14 mouse cellular contexts compared by ENCODE assay signal in the genomic region with DNA sequence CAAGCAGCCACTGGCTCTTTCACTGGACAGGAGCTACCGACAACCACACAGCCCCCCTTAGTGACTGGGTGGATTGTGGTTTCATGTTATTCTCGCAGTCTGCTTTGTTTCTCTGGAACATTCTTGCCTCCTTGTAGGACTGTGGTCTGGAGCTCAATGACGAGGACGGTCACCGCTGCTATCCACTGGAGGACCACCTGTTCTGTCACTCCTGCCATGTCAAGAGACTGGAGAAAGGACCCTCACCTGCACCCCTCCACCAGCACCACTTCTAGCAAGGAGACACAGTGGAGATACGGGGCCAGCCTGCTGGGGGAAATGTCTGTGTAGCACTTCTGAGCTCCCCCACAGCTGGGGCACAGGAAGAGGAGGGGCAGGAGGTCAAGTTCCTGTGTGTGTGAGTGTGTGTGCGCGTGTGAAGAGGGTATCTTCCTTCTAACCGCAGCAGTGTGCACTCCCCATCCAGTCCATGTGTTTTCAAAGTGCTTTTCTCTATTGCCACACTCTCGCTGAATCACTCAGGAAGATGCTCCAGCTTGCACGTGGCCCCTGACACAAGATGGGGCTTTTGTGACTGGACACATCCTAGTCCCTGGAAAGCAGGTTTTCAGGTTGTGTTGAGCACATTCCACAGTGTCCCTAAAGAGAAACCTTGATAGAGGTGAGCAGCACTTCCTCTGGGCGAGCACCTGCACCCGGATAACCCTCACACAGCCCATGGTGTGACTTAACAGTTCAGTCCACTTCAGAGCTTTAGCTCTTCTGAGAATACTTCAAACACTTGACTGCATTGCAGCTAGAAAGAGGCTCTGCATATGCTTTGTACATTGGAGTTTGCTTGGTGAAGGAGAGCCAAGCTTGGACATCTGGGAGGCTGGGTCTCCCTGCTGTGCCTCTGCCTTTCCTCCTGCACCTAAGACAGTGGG. TPM values are rescaled to one million over a fixed set of nuclear protein-coding genes. Genes with fewer than 3 reads are reported as not detected.
A peak's percentile ranks its signal among the peaks of the same experiment; 100 is the strongest.
DNase-seq lines count a peak whose midpoint lies in the region; ATAC-seq and TF ChIP-seq lines count a peak whose summit lies in the region.
"Had no signal": no experiment of that assay in that cellular context is flagged by ENCODE, and none has a peak within 500 bp of the region (broad histone marks: within the 10 kb centered on the region; RNA-seq: fewer than 3 reads in every experiment).

No protein-coding gene starts in this region.

- H3K27me3 ChIP-seq in heart, embryonic 15.5 days = no peaks in the 10 kb centered on the region
- no peaks in the 10 kb centered on the region for H3K27me3 ChIP-seq in megakaryocyte, embryonic 14.5 days (replicated peaks)
- H3K27me3 ChIP-seq in intestine, postnatal 0 days (replicated peaks; ENCODE audit: control insufficient read depth, insufficient read depth, low read length) = no peaks in the 10 kb centered on the region
- H3K27me3 ChIP-seq: CH12.LX; forebrain, embryonic 12.5 days; hindbrain, embryonic 13.5 days; limb, embryonic 12.5 days; midbrain, embryonic 12.5 days; neural tube, embryonic 15.5 days had no signal

- no peak overlapping the region for H3K4me3 ChIP-seq in heart, embryonic 15.5 days
- H3K4me3 ChIP-seq in bone marrow, adult 2 months (replicated peaks; ENCODE audit: control insufficient read depth, low read depth, low read length) = no peak overlapping the region
- peak overlapping the region; percentile 87 for H3K4me3 ChIP-seq in megakaryocyte, embryonic 14.5 days (replicated peaks)
- no peak overlapping the region for H3K4me3 ChIP-seq in intestine, postnatal 0 days (ENCODE audit: low read depth, low read length)
- H3K4me3 ChIP-seq: forebrain, embryonic 12.5 days; hindbrain, embryonic 13.5 days; limb, embryonic 12.5 days; midbrain, embryonic 12.5 days; neural tube, embryonic 15.5 days had no signal

- peaks cover 44% of the 10 kb centered on the region for H3K36me3 ChIP-seq in heart, embryonic 15.5 days
- peaks cover 74% of the 10 kb centered on the region for H3K36me3 ChIP-seq in megakaryocyte, embryonic 14.5 days (replicated peaks; ENCODE audit: low read length)
- H3K36me3 ChIP-seq in intestine, postnatal 0 days (ENCODE audit: control insufficient read depth, insufficient read depth) = peaks cover 48% of the 10 kb centered on the region

- 76% methylated on average over 13 of the region's 13 CpGs for whole genome bisulfite sequencing in heart, embryonic 15.5 days
- WGBS in bone marrow, adult 2 months = 24% methylated on average over 13 of the region's 13 CpGs
- 79% methylated on average over 13 of the region's 13 CpGs for WGBS in intestine, postnatal 0 days

- no peak for DNase-seq in heart, postnatal 36 days
- DNase-seq in thymus, postnatal 0 days (ENCODE audit: low spot score) = peak; percentile 85
- DNase-seq in cerebellum, postnatal 10 days = no peak
- no peak for DNase-seq in left cerebral cortex, postnatal 36 days (ENCODE audit: low spot score in 2 of 2)

- ATAC-seq in heart, embryonic 15.5 days (replicated peaks; ENCODE audit: insufficient number of reproducible peaks, insufficient read depth, low FRiP score, low read depth) = peak; percentile 12; the same call in 1 of the 2 replicates
- no peak for ATAC-seq in intestine, postnatal 0 days

- intact Hi-C loops in heart, postnatal 36 days (cut with DNase I) = no loop called here
- intact Hi-C loops in left cerebral cortex, postnatal 36 days (cut with DNase I) = no loop called here

- peaks cover 12% of the 10 kb centered on the region for H3K4me1 ChIP-seq in heart, embryonic 15.5 days (replicated peaks)
- H3K4me1 ChIP-seq in bone marrow, adult 2 months (ENCODE audit: control insufficient read depth, insufficient read depth, low read length) = no peaks in the 10 kb centered on the region
- H3K4me1 ChIP-seq in megakaryocyte, embryonic 14.5 days = peaks cover 78% of the 10 kb centered on the region
- H3K4me1 ChIP-seq in intestine, postnatal 0 days (replicated peaks; ENCODE audit: control insufficient read depth, insufficient read depth, low read length) = peaks cover 6% of the 10 kb centered on the region; the same call in 1 of the 2 replicates
- H3K4me1 ChIP-seq: forebrain, embryonic 12.5 days; hindbrain, embryonic 13.5 days; limb, embryonic 12.5 days; midbrain, embryonic 12.5 days; neural tube, embryonic 15.5 days had no signal

- TF ChIP-seq POLR2A in bone marrow, adult 2 months (IDR thresholded peaks at IDR 0.05; ENCODE audit: borderline replicate concordance, control insufficient read depth, low read depth, low read length) = no peak

- H3K9me3 ChIP-seq in heart, embryonic 15.5 days (replicated peaks) = no peaks in the 10 kb centered on the region
- H3K9me3 ChIP-seq in megakaryocyte, embryonic 14.5 days = no peaks in the 10 kb centered on the region
- H3K9me3 ChIP-seq in intestine, postnatal 0 days (ENCODE audit: control insufficient read depth) = no peaks in the 10 kb centered on the region
- H3K9me3 ChIP-seq: forebrain, embryonic 12.5 days; hindbrain, embryonic 13.5 days; limb, embryonic 12.5 days; midbrain, embryonic 12.5 days; neural tube, embryonic 15.5 days had no signal

- peak overlapping the region; percentile 6; the same call in 1 of the 2 replicates for H3K27ac ChIP-seq in heart, embryonic 15.5 days
- peak overlapping the region; percentile 10 for H3K27ac ChIP-seq in bone marrow, adult 2 months (ENCODE audit: control insufficient read depth, insufficient read depth, low read depth, low read length, poor library complexity)
- no peak overlapping the region; the same call in 1 of the 2 replicates for H3K27ac ChIP-seq in intestine, postnatal 0 days (ENCODE audit: low read depth, low read length)
- H3K27ac ChIP-seq: forebrain, embryonic 12.5 days; hindbrain, embryonic 13.5 days; limb, embryonic 12.5 days; midbrain, embryonic 12.5 days; neural tube, embryonic 15.5 days had no signal

- H3K4me2 ChIP-seq in heart, embryonic 15.5 days = no peak overlapping the region
- H3K4me2 ChIP-seq in intestine, postnatal 0 days (replicated peaks; ENCODE audit: low read depth) = no peak overlapping the region
- H3K4me2 ChIP-seq: forebrain, embryonic 12.5 days; hindbrain, embryonic 13.5 days; limb, embryonic 12.5 days; midbrain, embryonic 12.5 days; neural tube, embryonic 15.5 days had no signal

- H3K9ac ChIP-seq in heart, embryonic 15.5 days = no peak overlapping the region
- no peak overlapping the region for H3K9ac ChIP-seq in intestine, postnatal 0 days (ENCODE audit: low read depth, low read length)
- H3K9ac ChIP-seq: forebrain, embryonic 12.5 days; hindbrain, embryonic 13.5 days; limb, embryonic 12.5 days; midbrain, embryonic 12.5 days; neural tube, embryonic 15.5 days had no signal

- peak; percentile 7; the same call in 1 of the 2 replicates for TF ChIP-seq CTCF in bone marrow, adult 2 months (IDR thresholded peaks at IDR 0.05; ENCODE audit: control insufficient read depth, insufficient read depth, low read length)
- TF ChIP-seq CTCF in intestine, postnatal 0 days (IDR thresholded peaks at IDR 0.05; ENCODE audit: low read depth) = no peak

RNA-seq across cellular contexts. Expression of gene Sacm1l, which starts 10.3 kb away (rescaled TPM):
- 43.9 and 45.3 TPM in 2 replicates for polyA plus RNA-seq in heart, embryonic 15.5 days (2015; fragmentation: Nextera tagmentation; extraction: Ambion mirVana)
- total RNA-seq in heart, postnatal 36 days (2021) = 10 to 100 TPM; 32.2 to 32.9 TPM
- polyA plus RNA-seq in bone marrow, adult 2 months (2011; ENCODE audit: insufficient read depth, insufficient read length, low replicate concordance, missing spikeins) = 5.8 and 9.0 TPM in 2 replicates
- polyA plus RNA-seq in megakaryocyte, embryonic 14.5 days (2012; ENCODE audit: insufficient read depth, low replicate concordance) = 1.2 TPM in 1 of 2 replicates, not detected in the other
- 46.7 and 47.3 TPM in 2 replicates for polyA plus RNA-seq in thymus, postnatal 0 days (2015; fragmentation: Nextera tagmentation; extraction: Ambion mirVana)
- polyA plus RNA-seq in intestine, postnatal 0 days (2015; fragmentation: Nextera tagmentation; extraction: Ambion mirVana) = 37.3 and 42.6 TPM in 2 replicates
- 10 to 100 TPM; 52.8 to 60.8 TPM for total RNA-seq in left cerebral cortex, postnatal 36 days (2021)

RNA-seq across cellular contexts. Expression of gene Limd1, which starts 40.7 kb away (rescaled TPM):
- polyA plus RNA-seq in heart, embryonic 15.5 days (2015; fragmentation: Nextera tagmentation; extraction: Ambion mirVana) = 50.3 and 56.1 TPM in 2 replicates
- total RNA-seq in heart, postnatal 36 days (2021) = 10 to 100 TPM; 43.2 to 43.3 TPM
- polyA plus RNA-seq in bone marrow, adult 2 months (2011; ENCODE audit: insufficient read depth, insufficient read length, low replicate concordance, missing spikeins) = 16.0 and 19.0 TPM in 2 replicates
- polyA plus RNA-seq in megakaryocyte, embryonic 14.5 days (2012; ENCODE audit: insufficient read depth, low replicate concordance) = 5.0 and 8.8 TPM in 2 replicates
- polyA plus RNA-seq in thymus, postnatal 0 days (2015; fragmentation: Nextera tagmentation; extraction: Ambion mirVana) = 33.6 and 33.7 TPM in 2 replicates
- polyA plus RNA-seq in intestine, postnatal 0 days (2015; fragmentation: Nextera tagmentation; extraction: Ambion mirVana) = 40.6 and 42.9 TPM in 2 replicates
- 1 to 10 TPM; 6.2 to 6.8 TPM for total RNA-seq in left cerebral cortex, postnatal 36 days (2021)
